Mouse (Mus musculus) neural tube, embryonic 11.5 days (tissue): ENCODE measurements around the gene Tmem221. TPM values are rescaled to one million over a fixed set of nuclear protein-coding genes. Genes with fewer than 3 reads are reported as not detected.

ENCODE experiments used
- polyA plus RNA-seq: library from polyadenylated mRNA; unstranded; fragments of >200 nt; fragmentation: Nextera tagmentation; extraction: Ambion mirVana; gene quantifications from 2 replicates; pipeline ENCODE4 v1.2.1, GENCODE M21; 2014

The Tmem221 gene
- polyA plus RNA-seq, 1 experiment from 2014 or later = not detected

Other genes with a start within 250 kb of the Tmem221 start
- 78.9 and 81.5 TPM in 2 replicates for gene Use1, start 192.0 kb downstream of the Tmem221 start, polyA plus RNA-seq
- gene Ocel1, start 187.6 kb downstream of the Tmem221 start, polyA plus RNA-seq = 3.4 and 3.8 TPM in 2 replicates
- gene Nr2f6, start 176.9 kb downstream of the Tmem221 start, polyA plus RNA-seq = 83.4 and 84.0 TPM in 2 replicates
- gene Ushbp1, start 163.1 kb downstream of the Tmem221 start, polyA plus RNA-seq = 3.9 and 4.5 TPM in 2 replicates
- 106 and 109 TPM in 2 replicates for gene Babam1, start 162.0 kb downstream of the Tmem221 start, polyA plus RNA-seq
- gene Ankle1, start 152.9 kb downstream of the Tmem221 start, polyA plus RNA-seq = 18.1 and 18.4 TPM in 2 replicates
- 60.7 and 63.4 TPM in 2 replicates for gene Abhd8, start 95.2 kb downstream of the Tmem221 start, polyA plus RNA-seq
- gene Mrpl34, start 93.9 kb downstream of the Tmem221 start, polyA plus RNA-seq = 196 and 205 TPM in 2 replicates
- 162 and 170 TPM in 2 replicates for gene Dda1, start 89.7 kb downstream of the Tmem221 start, polyA plus RNA-seq
- 5.6 and 6.3 TPM in 2 replicates for gene Ano8, start 72.9 kb downstream of the Tmem221 start, polyA plus RNA-seq
- gene Gtpbp3, start 70.8 kb downstream of the Tmem221 start, polyA plus RNA-seq = 6.0 and 8.4 TPM in 2 replicates
- 49.5 and 53.0 TPM in 2 replicates for gene Plvap, start 47.1 kb downstream of the Tmem221 start, polyA plus RNA-seq
- 0.16 TPM in 1 of 2 replicates, not detected in the other for gene Ccdc194, start 33.2 kb downstream of the Tmem221 start, polyA plus RNA-seq
- 3.7 and 4.9 TPM in 2 replicates for gene Bst2, start 21.4 kb downstream of the Tmem221 start, polyA plus RNA-seq
- 64.7 and 69.8 TPM in 2 replicates for gene Mvb12a, start 15.9 kb downstream of the Tmem221 start, polyA plus RNA-seq
- not detected in 2 replicates for gene Nxnl1, start 7.7 kb upstream of the Tmem221 start, polyA plus RNA-seq
- gene Slc27a1, start 10.0 kb upstream of the Tmem221 start, polyA plus RNA-seq = 10.5 and 12.7 TPM in 2 replicates
- gene Pgls, start 33.3 kb upstream of the Tmem221 start, polyA plus RNA-seq = 212 and 216 TPM in 2 replicates
- gene Fam129c, start 38.8 kb upstream of the Tmem221 start, polyA plus RNA-seq = 3.6 and 4.2 TPM in 2 replicates
- 54.5 and 57.4 TPM in 2 replicates for gene Colgalt1, start 52.1 kb upstream of the Tmem221 start, polyA plus RNA-seq
- 6.5 and 7.7 TPM in 2 replicates for gene Unc13a, start 112.9 kb upstream of the Tmem221 start, polyA plus RNA-seq
- gene Jak3, start 117.4 kb upstream of the Tmem221 start, polyA plus RNA-seq = 1.6 and 2.0 TPM in 2 replicates
- not detected in 2 replicates for gene Insl3, start 130.3 kb upstream of the Tmem221 start, polyA plus RNA-seq
- 0.33 and 0.59 TPM in 2 replicates for gene B3gnt3, start 142.9 kb upstream of the Tmem221 start, polyA plus RNA-seq
- 12.3 and 12.4 TPM in 2 replicates for gene Fcho1, start 166.8 kb upstream of the Tmem221 start, polyA plus RNA-seq